Mouse (Mus musculus): ENCODE data around the gene Unc13c. TPM values are rescaled to one million over a fixed set of nuclear protein-coding genes. Genes with fewer than 3 reads are reported as not detected.
A peak's percentile ranks its signal among the peaks of the same experiment; 100 is the strongest.

Unc13c gene
- polyA plus RNA-seq, 1 experiment from 2014 or later = 3.3 TPM

DNA sequence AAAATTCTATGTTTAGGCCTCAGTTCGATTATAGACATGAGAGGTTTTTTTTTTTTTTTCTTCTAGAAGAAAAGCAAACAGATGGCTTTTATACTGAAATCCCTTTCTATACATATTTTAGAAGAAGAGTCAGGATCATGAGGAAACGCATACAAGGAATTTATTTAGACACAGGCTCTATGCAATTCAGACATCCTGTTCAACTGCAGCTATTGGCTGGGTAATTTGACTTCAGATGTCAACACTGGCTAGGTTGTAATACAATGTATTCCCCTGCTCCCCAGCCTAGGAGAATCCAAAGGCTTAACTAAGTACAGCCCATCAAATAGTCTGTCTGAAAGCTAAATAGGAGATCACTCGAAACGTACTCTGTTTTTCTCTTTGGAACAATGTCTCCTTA lies 355.9 kb downstream of the Unc13c start:
- 86% methylated on average over 4 of the region's 4 CpGs for WGBS
- Histone ChIP-seq H3K9me3 (ENCODE audit: control insufficient read depth, low read length) (no peaks in the 10 kb centered on the region), H3K4me2 (ENCODE audit: low read length) (no peak overlapping the region), H3K27ac (replicated peaks in 1 of 2; ENCODE audit: control insufficient read depth in 1 of 2, insufficient read depth in 1 of 2, low read depth in 2 of 2, low read length in 2 of 2) (no peak overlapping the region), H3K4me1 (ENCODE audit: control insufficient read depth in 2 of 2, insufficient read depth in 2 of 2, low read length in 2 of 2) (no peaks in the 10 kb centered on the region), H3K9ac (ENCODE audit: low read length) (no peak overlapping the region), H3K27me3 (ENCODE audit: control insufficient read depth, insufficient read depth, low read length) (no peaks in the 10 kb centered on the region), H3K36me3 (ENCODE audit: control insufficient read depth, insufficient read depth, low read length) (no peaks in the 10 kb centered on the region), H3K4me3 (ENCODE audit: control insufficient read depth in 1 of 2, insufficient read depth in 1 of 2, low read depth in 1 of 2, low read length in 2 of 2) (no peak overlapping the region)
- ATAC-seq (ENCODE audit: insufficient number of reproducible peaks, insufficient read depth, low FRiP score, low read depth) = no peak

DNA sequence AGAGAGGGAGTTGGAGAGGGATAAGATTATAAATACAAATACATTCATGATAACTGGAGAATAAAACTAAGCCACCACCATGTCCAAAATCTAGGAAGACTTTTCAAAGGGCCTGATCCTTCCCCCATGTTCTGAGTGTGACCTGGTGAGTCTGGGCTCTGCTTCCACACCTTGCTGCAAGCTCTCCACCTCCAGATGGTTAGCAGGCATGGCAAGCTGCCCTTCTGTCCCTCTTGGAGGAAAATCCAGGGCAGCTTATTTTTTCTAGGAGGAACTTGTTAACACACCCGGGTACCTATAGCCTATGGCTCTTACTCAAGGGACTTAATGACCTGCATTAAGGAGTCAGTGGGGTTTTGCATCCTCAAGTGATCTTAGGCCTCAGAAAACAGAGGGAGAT lies 364.8 kb downstream of the Unc13c start:
- H3K4me1 ChIP-seq (ENCODE audit: control insufficient read depth in 2 of 2, insufficient read depth in 2 of 2, low read length in 2 of 2) = no peaks in the 10 kb centered on the region
- WGBS = 61% methylated on average over 1 of the region's 1 CpGs
- H3K9ac ChIP-seq (ENCODE audit: low read length) = no peak overlapping the region
- H3K36me3 ChIP-seq (ENCODE audit: control insufficient read depth, insufficient read depth, low read length) = no peaks in the 10 kb centered on the region
- no peaks in the 10 kb centered on the region for H3K9me3 ChIP-seq (ENCODE audit: control insufficient read depth, low read length)
- H3K4me2 ChIP-seq (ENCODE audit: low read length) = no peak overlapping the region
- H3K27ac ChIP-seq (replicated peaks in 1 of 2; ENCODE audit: control insufficient read depth in 1 of 2, insufficient read depth in 1 of 2, low read depth in 2 of 2, low read length in 2 of 2) = no peak overlapping the region
- no peak overlapping the region for H3K4me3 ChIP-seq (ENCODE audit: control insufficient read depth in 1 of 2, insufficient read depth in 1 of 2, low read depth in 1 of 2, low read length in 2 of 2)
- H3K27me3 ChIP-seq (ENCODE audit: control insufficient read depth, insufficient read depth, low read length) = no peaks in the 10 kb centered on the region
- ATAC-seq (ENCODE audit: insufficient number of reproducible peaks, insufficient read depth, low FRiP score, low read depth) = no peak

- 68% methylated on average over 4 of the region's 4 CpGs for WGBS
- ATAC-seq (ENCODE audit: insufficient number of reproducible peaks, insufficient read depth, low FRiP score, low read depth) = no peak
- Histone ChIP-seq H3K9me3 (ENCODE audit: control insufficient read depth, low read length) (peaks cover 10% of the 10 kb centered on the region), H3K36me3 (ENCODE audit: control insufficient read depth, insufficient read depth, low read length) (no peaks in the 10 kb centered on the region), H3K4me3 (ENCODE audit: control insufficient read depth in 1 of 2, insufficient read depth in 1 of 2, low read depth in 1 of 2, low read length in 2 of 2) (no peak overlapping the region), H3K27ac (replicated peaks in 1 of 2; ENCODE audit: control insufficient read depth in 1 of 2, insufficient read depth in 1 of 2, low read depth in 2 of 2, low read length in 2 of 2) (no peak overlapping the region), H3K4me1 (ENCODE audit: control insufficient read depth in 2 of 2, insufficient read depth in 2 of 2, low read length in 2 of 2) (peaks cover 0 to 6% of the 10 kb centered on the region in 2 experiments; a peak in 1 of 4 replicates), H3K9ac (ENCODE audit: low read length) (no peak overlapping the region), H3K27me3 (ENCODE audit: control insufficient read depth, insufficient read depth, low read length) (no peaks in the 10 kb centered on the region), H3K4me2 (ENCODE audit: low read length) (no peak overlapping the region)
These were observed 403.2 kb downstream of the Unc13c start for GRCm38 (mm10) chr9:73565558-73565957.

DNA sequence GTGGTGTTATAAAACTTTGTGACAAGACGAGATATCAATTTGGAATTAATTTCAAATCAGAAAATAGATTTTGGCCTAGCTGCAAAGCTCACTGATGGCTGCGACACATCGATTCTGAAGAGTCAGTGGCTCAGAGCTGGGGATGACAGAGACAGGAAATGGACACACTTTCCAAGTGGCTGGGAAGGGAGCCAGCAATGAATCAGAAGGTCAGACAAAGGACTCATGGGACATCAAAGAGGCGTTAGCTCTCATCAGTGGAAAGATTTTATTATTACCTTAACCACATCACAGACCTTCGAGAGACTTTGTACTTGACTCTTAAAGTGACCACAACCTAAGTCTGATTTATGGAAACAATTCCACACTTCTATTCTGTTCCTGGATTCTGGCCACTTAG lies 408.7 kb downstream of the Unc13c start:
- H3K4me3 ChIP-seq (ENCODE audit: control insufficient read depth in 1 of 2, insufficient read depth in 1 of 2, low read depth in 1 of 2, low read length in 2 of 2) = no peak overlapping the region
- H3K27me3 ChIP-seq (ENCODE audit: control insufficient read depth, insufficient read depth, low read length) = no peaks in the 10 kb centered on the region
- ATAC-seq (ENCODE audit: insufficient number of reproducible peaks, insufficient read depth, low FRiP score, low read depth) = peak; percentile 68; the same call in 1 of the 2 replicates
- peaks cover 2 to 9% of the 10 kb centered on the region in 2 experiments; a peak in 2 of 4 replicates for H3K4me1 ChIP-seq (ENCODE audit: control insufficient read depth in 2 of 2, insufficient read depth in 2 of 2, low read length in 2 of 2)
- no peak overlapping the region for H3K4me2 ChIP-seq (ENCODE audit: low read length)
- H3K36me3 ChIP-seq (ENCODE audit: control insufficient read depth, insufficient read depth, low read length) = no peaks in the 10 kb centered on the region
- H3K9me3 ChIP-seq (ENCODE audit: control insufficient read depth, low read length) = 0 out of 2 replicates have a peak, but pooled peaks cover 3% of the 10 kb centered on the region
- WGBS = 15% methylated on average over 5 of the region's 5 CpGs
- peak overlapping the region in 1 of 2 experiments; percentile 33; a peak in 2 of 4 replicates for H3K27ac ChIP-seq (replicated peaks in 1 of 2; ENCODE audit: control insufficient read depth in 1 of 2, insufficient read depth in 1 of 2, low read depth in 2 of 2, low read length in 2 of 2)
- H3K9ac ChIP-seq (ENCODE audit: low read length) = no peak overlapping the region

DNA sequence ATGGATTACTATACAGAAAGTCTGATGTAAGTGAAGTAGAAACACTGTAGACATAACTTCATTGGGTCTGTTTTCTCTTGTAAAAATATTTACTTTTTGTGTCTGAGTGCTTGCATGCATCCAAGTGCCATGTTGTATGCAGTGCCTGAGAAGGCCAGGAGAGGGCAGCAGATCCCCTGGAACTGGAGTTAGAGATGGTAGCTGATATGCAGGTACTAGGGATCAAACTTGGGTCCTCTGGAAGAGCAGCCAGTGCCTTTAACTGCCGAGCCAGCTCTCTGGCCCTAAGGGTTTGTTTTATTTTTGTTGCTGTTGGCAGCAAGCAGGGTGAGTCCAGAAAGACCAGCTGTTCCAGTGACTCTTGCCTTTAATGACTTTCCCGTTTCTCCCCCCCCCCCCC lies 411.0 kb downstream of the Unc13c start:
- Histone ChIP-seq H3K36me3 (ENCODE audit: control insufficient read depth, insufficient read depth, low read length) (no peaks in the 10 kb centered on the region), H3K27ac (replicated peaks in 1 of 2; ENCODE audit: control insufficient read depth in 1 of 2, insufficient read depth in 1 of 2, low read depth in 2 of 2, low read length in 2 of 2) (no peak overlapping the region), H3K4me2 (ENCODE audit: low read length) (no peak overlapping the region), H3K4me3 (ENCODE audit: control insufficient read depth in 1 of 2, insufficient read depth in 1 of 2, low read depth in 1 of 2, low read length in 2 of 2) (no peak overlapping the region), H3K4me1 (ENCODE audit: control insufficient read depth in 2 of 2, insufficient read depth in 2 of 2, low read length in 2 of 2) (peaks cover 2 to 9% of the 10 kb centered on the region in 2 experiments; a peak in 2 of 4 replicates), H3K27me3 (ENCODE audit: control insufficient read depth, insufficient read depth, low read length) (no peaks in the 10 kb centered on the region), H3K9me3 (ENCODE audit: control insufficient read depth, low read length) (0 out of 2 replicates have a peak, but pooled peaks cover 3% of the 10 kb centered on the region), H3K9ac (ENCODE audit: low read length) (no peak overlapping the region)
- no peak for ATAC-seq (ENCODE audit: insufficient number of reproducible peaks, insufficient read depth, low FRiP score, low read depth)
- WGBS = 75% methylated on average over 2 of the region's 2 CpGs

DNA sequence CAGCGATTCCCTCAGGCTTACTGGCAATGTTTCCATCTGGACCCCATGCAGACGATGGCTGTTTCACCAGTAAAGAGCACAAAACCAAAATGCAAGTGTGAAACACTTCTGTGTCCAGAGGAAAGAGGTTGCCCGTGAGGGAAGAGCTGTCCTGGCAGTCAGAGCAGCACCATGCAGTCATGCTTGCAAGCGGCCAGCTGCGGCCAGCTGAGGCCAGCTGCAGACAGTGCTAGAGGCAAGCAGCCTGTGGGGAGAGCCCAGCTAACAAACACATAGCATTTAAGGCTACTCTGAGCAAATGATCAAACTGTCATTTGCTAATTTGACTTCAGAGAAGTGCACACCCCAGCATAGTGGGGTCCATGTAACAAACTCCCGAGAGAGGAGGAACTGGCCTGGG lies 413.4 kb downstream of the Unc13c start:
- ATAC-seq (ENCODE audit: insufficient number of reproducible peaks, insufficient read depth, low FRiP score, low read depth) = no peak

DNA sequence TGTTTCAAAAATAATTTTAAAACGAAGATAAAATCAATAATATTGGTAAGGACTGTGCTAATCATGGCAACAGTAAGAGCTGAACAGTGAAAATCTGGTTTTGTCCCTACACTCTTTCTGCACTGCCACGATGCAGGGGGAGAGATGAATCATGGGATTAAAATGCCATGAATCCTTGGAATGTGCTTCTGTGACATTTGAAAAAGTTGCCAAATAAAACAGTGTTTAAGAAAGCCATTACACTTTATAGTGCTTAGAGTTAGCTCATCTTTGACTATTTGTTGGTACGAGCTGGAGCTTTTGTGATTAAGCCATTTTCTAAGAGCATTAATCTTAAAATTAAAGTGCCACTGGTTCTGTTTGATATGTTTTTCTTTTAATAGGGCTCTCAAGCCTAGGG lies 496.2 kb downstream of the Unc13c start:
- H3K4me1 ChIP-seq (ENCODE audit: control insufficient read depth in 2 of 2, insufficient read depth in 2 of 2, low read length in 2 of 2) = peaks cover 0 to 3% of the 10 kb centered on the region in 2 experiments; a peak in 1 of 4 replicates
- H3K9me3 ChIP-seq (ENCODE audit: control insufficient read depth, low read length) = no peaks in the 10 kb centered on the region
- ATAC-seq (ENCODE audit: insufficient number of reproducible peaks, insufficient read depth, low FRiP score, low read depth) = no peak
- H3K4me3 ChIP-seq (ENCODE audit: control insufficient read depth in 1 of 2, insufficient read depth in 1 of 2, low read depth in 1 of 2, low read length in 2 of 2) = no peak overlapping the region
- no peak overlapping the region for H3K27ac ChIP-seq (replicated peaks in 1 of 2; ENCODE audit: control insufficient read depth in 1 of 2, insufficient read depth in 1 of 2, low read depth in 2 of 2, low read length in 2 of 2)
- H3K9ac ChIP-seq (ENCODE audit: low read length) = no peak overlapping the region
- H3K4me2 ChIP-seq (ENCODE audit: low read length) = no peak overlapping the region
- no peaks in the 10 kb centered on the region for H3K27me3 ChIP-seq (ENCODE audit: control insufficient read depth, insufficient read depth, low read length)
- no peaks in the 10 kb centered on the region for H3K36me3 ChIP-seq (ENCODE audit: control insufficient read depth, insufficient read depth, low read length)
- 31% methylated on average over 3 of the region's 3 CpGs for WGBS

More for the DNA sequence above, 413.4 kb downstream of the Unc13c start:
- peaks cover 4 to 9% of the 10 kb centered on the region in 2 experiments for H3K4me1 ChIP-seq (ENCODE audit: control insufficient read depth in 2 of 2, insufficient read depth in 2 of 2, low read length in 2 of 2)
- no peak overlapping the region for H3K4me2 ChIP-seq (ENCODE audit: low read length)
- 0 out of 2 replicates have a peak, but pooled peaks cover 3% of the 10 kb centered on the region for H3K9me3 ChIP-seq (ENCODE audit: control insufficient read depth, low read length)
- H3K4me3 ChIP-seq (ENCODE audit: control insufficient read depth in 1 of 2, insufficient read depth in 1 of 2, low read depth in 1 of 2, low read length in 2 of 2) = no peak overlapping the region
- no peak overlapping the region for H3K27ac ChIP-seq (replicated peaks in 1 of 2; ENCODE audit: control insufficient read depth in 1 of 2, insufficient read depth in 1 of 2, low read depth in 2 of 2, low read length in 2 of 2)
- H3K36me3 ChIP-seq (ENCODE audit: control insufficient read depth, insufficient read depth, low read length) = no peaks in the 10 kb centered on the region
- 86% methylated on average over 6 of the region's 6 CpGs for WGBS
- no peaks in the 10 kb centered on the region for H3K27me3 ChIP-seq (ENCODE audit: control insufficient read depth, insufficient read depth, low read length)
- H3K9ac ChIP-seq (ENCODE audit: low read length) = no peak overlapping the region

DNA sequence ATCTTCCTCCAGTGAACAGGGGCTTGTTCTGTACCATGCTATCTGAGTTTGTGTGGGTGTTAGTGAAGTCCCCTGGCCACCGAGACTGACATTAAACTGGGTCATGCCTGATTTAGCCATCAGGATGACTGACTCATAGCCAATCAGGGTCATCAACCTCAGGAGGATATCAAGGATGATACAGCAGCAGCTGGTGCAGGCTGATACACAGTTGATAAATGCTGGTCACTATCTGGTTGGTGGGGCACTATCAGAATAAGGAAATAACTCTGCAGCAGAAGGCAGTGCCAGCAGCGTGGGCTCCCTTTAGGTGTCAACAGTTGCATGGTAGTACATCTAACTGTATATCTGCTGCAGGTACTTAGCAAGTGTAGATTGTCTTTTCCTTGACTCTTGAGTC lies 506.7 kb downstream of the Unc13c start:
- no peak overlapping the region for H3K27ac ChIP-seq (replicated peaks in 1 of 2; ENCODE audit: control insufficient read depth in 1 of 2, insufficient read depth in 1 of 2, low read depth in 2 of 2, low read length in 2 of 2)
- H3K27me3 ChIP-seq (ENCODE audit: control insufficient read depth, insufficient read depth, low read length) = no peaks in the 10 kb centered on the region
- H3K9me3 ChIP-seq (ENCODE audit: control insufficient read depth, low read length) = no peaks in the 10 kb centered on the region
- no peaks in the 10 kb centered on the region for H3K36me3 ChIP-seq (ENCODE audit: control insufficient read depth, insufficient read depth, low read length)
- H3K4me1 ChIP-seq (ENCODE audit: control insufficient read depth in 2 of 2, insufficient read depth in 2 of 2, low read length in 2 of 2) = no peaks in the 10 kb centered on the region
- H3K4me3 ChIP-seq (ENCODE audit: control insufficient read depth in 1 of 2, insufficient read depth in 1 of 2, low read depth in 1 of 2, low read length in 2 of 2) = no peak overlapping the region
- H3K9ac ChIP-seq (ENCODE audit: low read length) = no peak overlapping the region
- no peak for ATAC-seq (ENCODE audit: insufficient number of reproducible peaks, insufficient read depth, low FRiP score, low read depth)
- no peak overlapping the region for H3K4me2 ChIP-seq (ENCODE audit: low read length)
- 70% methylated on average over 2 of the region's 2 CpGs for WGBS
